Mouse (Mus musculus) hindlimb bud, embryonic 11.5 days (tissue): ENCODE results near the gene Hyal2.

Experiments
- DNase-seq: peaks from one replicate; pipeline ENCODE4 v3.0.0-alpha.2; 2012; ENCODE audit warnings: low read depth, low spot score; ENCODE audit errors: extremely low spot score

Gene Hyal2

GRCm38 (mm10) chr9:107567702-107568319 lies at the start of gene Hyal2:
TSS of gene Hyal2 (plus strand) at chr9:107567945.
- no peak for DNase-seq

GRCm38 (mm10) chr9:107520331-107520730 lies 47.4 kb upstream of the Hyal2 start:
- DNase-seq, result no peak

GRCm38 (mm10) chr9:107521190-107521589 lies 46.6 kb upstream of the Hyal2 start:
- DNase-seq, result no peak

GRCm38 (mm10) chr9:107521711-107522399 lies 45.9 kb upstream of the Hyal2 start:
- DNase-seq, result no peak

- no peak for DNase-seq
These were observed 45.4 kb upstream of the Hyal2 start for GRCm38 (mm10) chr9:107522400-107522711.

- DNase-seq, result no peak
These were observed 41.3 kb upstream of the Hyal2 start for GRCm38 (mm10) chr9:107526198-107527026.

- DNase-seq, result no peak
These were observed 33.8 kb upstream of the Hyal2 start, which contains the start of gene Tmem115 for GRCm38 (mm10) chr9:107533791-107534407. TSS of gene Tmem115 (plus strand) at chr9:107533945.

- DNase-seq, result no peak
These were observed 33.1 kb upstream of the Hyal2 start for GRCm38 (mm10) chr9:107534408-107535202.

GRCm38 (mm10) chr9:107538231-107538630 lies 29.5 kb upstream of the Hyal2 start:
- no peak for DNase-seq

GRCm38 (mm10) chr9:107538711-107539110 lies 29.0 kb upstream of the Hyal2 start:
- DNase-seq, result no peak

- no peak for DNase-seq
These were observed 27.8 kb upstream of the Hyal2 start for GRCm38 (mm10) chr9:107539940-107540339.

GRCm38 (mm10) chr9:107540420-107540819 lies 27.3 kb upstream of the Hyal2 start:
- no peak for DNase-seq

GRCm38 (mm10) chr9:107541005-107541404 lies 26.7 kb upstream of the Hyal2 start:
- no peak for DNase-seq

- no peak for DNase-seq
These were observed 26.0 kb upstream of the Hyal2 start, which contains the start of the genes Cyb561d2 and Nprl2 for GRCm38 (mm10) chr9:107541474-107542351. TSS of gene Cyb561d2 (minus strand) at chr9:107542193. TSS of gene Nprl2 (plus strand) at chr9:107542226.

- DNase-seq, result no peak
These were observed 25.4 kb upstream of the Hyal2 start for GRCm38 (mm10) chr9:107542352-107542686.

GRCm38 (mm10) chr9:107542721-107543120 lies 25.0 kb upstream of the Hyal2 start:
- DNase-seq, result no peak

GRCm38 (mm10) chr9:107543299-107543698 lies 24.4 kb upstream of the Hyal2 start:
- DNase-seq, result no peak

- DNase-seq, result no peak
These were observed 23.5 kb upstream of the Hyal2 start for GRCm38 (mm10) chr9:107544196-107544700.

- DNase-seq, result no peak
These were observed 23.0 kb upstream of the Hyal2 start for GRCm38 (mm10) chr9:107544729-107545128.
